Mouse (Mus musculus) bone marrow, adult 2 months (tissue): Measurements from ENCODE around the gene Gan. TPM values are rescaled to one million over a fixed set of nuclear protein-coding genes. Genes with fewer than 3 reads are reported as not detected.

ENCODE experiments used
- H3K27ac ChIP-seq: fragments of 200-500 bp; 2 replicates; pipeline ENCODE4 v1.5.1; 2012; ENCODE audit warnings: low read depth, mild to moderate bottlenecking, control low read depth, inconsistent platforms, low read length; ENCODE audit not compliant: control insufficient read depth, poor library complexity, insufficient read depth
- H3K4me1 ChIP-seq: fragments of 200-500 bp; 2 replicates; pipeline ENCODE4 v1.6.1; 2011; ENCODE audit warnings: low read length; ENCODE audit not compliant: control insufficient read depth, insufficient read depth
- H3K4me3 ChIP-seq: fragments of 200-500 bp; replicated peaks from 2 replicates; pipeline ENCODE3; 2011; ENCODE audit warnings: mild to moderate bottlenecking, low read depth, low read length, control low read depth; ENCODE audit not compliant: control insufficient read depth
- CTCF ChIP-seq: fragments of 200-500 bp; IDR thresholded peaks from 2 replicates; pipeline ENCODE4 v1.5.1; 2011; ENCODE audit warnings: low read length, control low read depth; ENCODE audit not compliant: control insufficient read depth, insufficient read depth
- POLR2A ChIP-seq: fragments of 200-500 bp; IDR thresholded peaks from 2 replicates; pipeline ENCODE4 v1.6.1; 2011; ENCODE audit warnings: low read depth, mild to moderate bottlenecking, control low read depth, low read length, borderline replicate concordance; ENCODE audit not compliant: control insufficient read depth
- WGBS: fragments of 180-500 bp; shearing (Covaris S2); methylation state at CpG from one replicate; pipeline ENCODE4 v1.1.7; 2018; 5-methylcytosine and 5-hydroxymethylcytosine counted together
- polyA plus RNA-seq: library from polyadenylated mRNA; stranded (reverse); fragments of >200 nt; gene quantifications from 2 replicates; pipeline ENCODE4 v1.2.4, GENCODE M21; 2011; ENCODE audit warnings: low replicate concordance; ENCODE audit not compliant: missing spikeins, insufficient read depth, insufficient read length

The Gan gene
- polyA plus RNA-seq, 1 experiment: 3.1 TPM

GRCm38 (mm10) chr8:117136763-117137162 is 21.2 kb upstream of the Gan start:
- no peaks in the 10 kb centered on the region for H3K4me1 ChIP-seq
- H3K4me3 ChIP-seq: no peak overlapping the region
- no peak overlapping the region for H3K27ac ChIP-seq
- TF ChIP-seq CTCF (no peak), POLR2A (no peak)
- WGBS: 69% methylated on average over 2 of the region's 2 CpGs

- H3K27ac ChIP-seq: no peak overlapping the region
- TF ChIP-seq CTCF (no peak), POLR2A (no peak)
- H3K4me3 ChIP-seq: no peak overlapping the region
- 62% methylated on average over 11 of the region's 11 CpGs for WGBS
- H3K4me1 ChIP-seq: no peaks in the 10 kb centered on the region; the same call in 1 of the 2 replicates
Measured at GRCm38 (mm10) chr8:117137357-117137756, 20.6 kb upstream of the Gan start.

GRCm38 (mm10) chr8:117148520-117148919 is 9.4 kb upstream of the Gan start:
- no peak for TF ChIP-seq POLR2A
- TF ChIP-seq CTCF: no peak
- H3K4me1 ChIP-seq: no peaks in the 10 kb centered on the region
- no peak overlapping the region for H3K4me3 ChIP-seq
- H3K27ac ChIP-seq: no peak overlapping the region
- 84% methylated on average over 6 of the region's 6 CpGs for WGBS

- no peak for TF ChIP-seq POLR2A
- TF ChIP-seq CTCF: no peak
- Histone ChIP-seq H3K4me1 (no peaks in the 10 kb centered on the region; the same call in 1 of the 2 replicates), H3K4me3 (no peak overlapping the region), H3K27ac (no peak overlapping the region)
- WGBS: 86% methylated on average over 4 of the region's 4 CpGs
Measured at GRCm38 (mm10) chr8:117156149-117156548, 1.8 kb upstream of the Gan start.

- H3K4me1 ChIP-seq: no peaks in the 10 kb centered on the region; the same call in 1 of the 2 replicates
- 4% methylated on average over 33 of the region's 33 CpGs for WGBS
- peak overlapping the region; percentile 87 for H3K4me3 ChIP-seq
- TF ChIP-seq CTCF (no peak), POLR2A (no peak)
- H3K27ac ChIP-seq: peak overlapping the region; percentile 64
Measured at GRCm38 (mm10) chr8:117156866-117157768, 818 bp upstream of the Gan start.

GRCm38 (mm10) chr8:117157769-117158091 is 205 bp upstream of the Gan start:
- 2% methylated on average over 45 of the region's 45 CpGs for WGBS
- H3K27ac ChIP-seq: peak overlapping the region; percentile 64

GRCm38 (mm10) chr8:117159031-117159430 is 1.1 kb downstream of the Gan start:
- no peak for TF ChIP-seq POLR2A
- TF ChIP-seq CTCF: no peak
- H3K4me1 ChIP-seq: no peaks in the 10 kb centered on the region; the same call in 1 of the 2 replicates

More at GRCm38 (mm10) chr8:117157769-117158091, 205 bp upstream of the Gan start:
- no peak for TF ChIP-seq CTCF
- peak; percentile 80; the same call in 1 of the 2 replicates for TF ChIP-seq POLR2A
- Histone ChIP-seq H3K4me3 (peak overlapping the region; percentile 87), H3K4me1 (no peaks in the 10 kb centered on the region; the same call in 1 of the 2 replicates)

GRCm38 (mm10) chr8:117164912-117165311 is 7.0 kb downstream of the Gan start:
- TF ChIP-seq POLR2A (no peak), CTCF (no peak)
- no peaks in the 10 kb centered on the region; the same call in 1 of the 2 replicates for H3K4me1 ChIP-seq
- no peak overlapping the region for H3K4me3 ChIP-seq
- no peak overlapping the region for H3K27ac ChIP-seq
- 72% methylated on average over 4 of the region's 4 CpGs for WGBS

More at GRCm38 (mm10) chr8:117159031-117159430, 1.1 kb downstream of the Gan start:
- 67% methylated on average over 5 of the region's 5 CpGs for WGBS
- Histone ChIP-seq H3K27ac (no peak overlapping the region), H3K4me3 (no peak overlapping the region)
